ENCODE assay signal across 24 mouse cellular contexts in the genomic region with DNA sequence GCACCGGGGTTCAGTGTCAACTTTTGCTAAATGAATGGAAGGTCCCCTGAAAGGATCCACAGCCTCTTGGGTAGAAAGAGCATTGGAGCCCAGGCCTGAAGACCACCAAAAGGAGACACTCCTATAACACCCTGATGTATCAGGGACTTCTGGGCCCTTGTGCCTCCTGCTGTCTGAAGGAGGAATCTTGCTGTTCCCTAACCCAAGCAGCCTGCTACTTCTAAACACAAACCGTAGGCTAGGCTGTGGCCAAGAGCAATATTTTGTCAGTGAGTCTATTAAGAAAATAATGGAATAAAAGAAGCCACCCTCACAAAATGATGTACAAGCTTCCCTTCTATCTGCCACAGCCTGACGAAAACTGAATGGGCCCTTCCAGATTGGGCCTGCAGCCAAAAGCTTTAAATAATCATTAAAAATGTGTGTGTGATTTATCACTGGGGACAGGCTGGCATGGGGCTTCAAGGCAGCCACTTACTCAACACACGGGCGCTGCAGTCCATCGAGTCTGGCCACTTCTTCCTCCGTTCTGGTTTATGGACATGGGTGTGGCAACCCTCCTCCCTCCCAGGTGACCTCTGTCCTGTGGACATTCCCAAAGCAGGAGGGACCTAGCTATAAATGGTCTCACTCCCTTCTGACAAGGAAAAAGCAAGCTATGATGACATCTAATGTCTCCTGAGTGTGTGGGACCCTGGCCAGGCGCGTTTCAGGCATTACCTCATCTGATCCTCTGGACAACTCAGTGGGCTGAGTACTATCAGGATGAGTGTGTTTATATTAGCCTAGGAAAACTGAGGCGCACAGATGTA. TPM values are rescaled to one million over a fixed set of nuclear protein-coding genes. Genes with fewer than 3 reads are reported as not detected.
DNase-seq lines count a peak whose midpoint lies in the region; ATAC-seq and TF ChIP-seq lines count a peak whose summit lies in the region.
"Had no signal": no experiment of that assay in that cellular context is flagged by ENCODE, and none has a peak within 500 bp of the region (broad histone marks: within the 10 kb centered on the region; RNA-seq: fewer than 3 reads in every experiment).

No protein-coding gene starts in this region.

- no peaks in the 10 kb centered on the region for H3K9me3 ChIP-seq in lung, embryonic 14.5 days (ENCODE audit: low read depth, low read length)
- no peaks in the 10 kb centered on the region for H3K9me3 ChIP-seq in intestine, embryonic 14.5 days (ENCODE audit: control insufficient read depth, low read length)
- H3K9me3 ChIP-seq: embryonic facial prominence, embryonic 12.5 days; hindbrain, embryonic 15.5 days; midbrain, embryonic 12.5 days had no signal

- H3K27me3 ChIP-seq in lung, embryonic 14.5 days (ENCODE audit: insufficient read depth, low read length): peaks cover 13% of the 10 kb centered on the region; the same call in 1 of the 2 replicates
- H3K27me3 ChIP-seq in intestine, embryonic 14.5 days (replicated peaks; ENCODE audit: control insufficient read depth, insufficient read depth, low read length): peaks cover 17% of the 10 kb centered on the region; the same call in 1 of the 2 replicates
- H3K27me3 ChIP-seq: hindbrain, embryonic 15.5 days had no signal

- no peak overlapping the region for H3K4me2 ChIP-seq in lung, embryonic 14.5 days
- no peak overlapping the region for H3K4me2 ChIP-seq in intestine, embryonic 14.5 days (ENCODE audit: low read length)
- H3K4me2 ChIP-seq: embryonic facial prominence, embryonic 12.5 days; hindbrain, embryonic 15.5 days; liver, embryonic 11.5 days; midbrain, embryonic 12.5 days had no signal

- DNase-seq in gastrocnemius, adult 2 months: peak; percentile 28
- DNase-seq in gastrocnemius, postnatal 36 days: no peak
- peak; percentile 35 for DNase-seq in lung, embryonic 14.5 days
- no peak for DNase-seq in lung, postnatal 25 days (ENCODE audit: low spot score)
- DNase-seq in intestine, embryonic 14.5 days (ENCODE audit: low spot score): no peak
- peak; percentile 15 to 31 for DNase-seq in kidney, postnatal 4 days
- no peak for DNase-seq in ovary, postnatal 14 days (ENCODE audit: low spot score)
- DNase-seq in left cerebral cortex, adult 18-20 months (ENCODE audit: low spot score in 2 of 2): no peak
- DNase-seq: cerebellum, adult 18-20 months; gastrocnemius, postnatal 10 days; lung, postnatal 14 days; right cerebral cortex, postnatal 14 days; thymus, adult 2 months had no signal

- intact Hi-C loops in gastrocnemius, adult 2 months (cut with DNase I): no loop called here
- intact Hi-C loops in gastrocnemius, postnatal 36 days (cut with DNase I): no loop called here

- WGBS in lung, embryonic 14.5 days: 39% methylated on average over 10 of the region's 10 CpGs
- WGBS in intestine, embryonic 14.5 days: 40% methylated on average over 10 of the region's 10 CpGs

- H3K4me1 ChIP-seq in lung, embryonic 14.5 days (ENCODE audit: insufficient read depth): no peaks in the 10 kb centered on the region
- H3K4me1 ChIP-seq in intestine, embryonic 14.5 days (replicated peaks; ENCODE audit: control insufficient read depth, insufficient read depth, low read length): 0 out of 2 replicates have a peak, but pooled peaks cover 3% of the 10 kb centered on the region
- H3K4me1 ChIP-seq: embryonic facial prominence, embryonic 12.5 days; hindbrain, embryonic 15.5 days; midbrain, embryonic 12.5 days had no signal

- H3K36me3 ChIP-seq in lung, embryonic 14.5 days (ENCODE audit: insufficient read depth): no peaks in the 10 kb centered on the region
- H3K36me3 ChIP-seq in intestine, embryonic 14.5 days (ENCODE audit: control insufficient read depth, insufficient read depth, low read length): no peaks in the 10 kb centered on the region
- H3K36me3 ChIP-seq: embryonic facial prominence, embryonic 12.5 days; hindbrain, embryonic 15.5 days; midbrain, embryonic 12.5 days had no signal

- no peak overlapping the region for H3K4me3 ChIP-seq in gastrocnemius, adult 2 months
- H3K4me3 ChIP-seq in lung, embryonic 14.5 days (ENCODE audit: low read depth, low read length): no peak overlapping the region
- H3K4me3 ChIP-seq in intestine, embryonic 14.5 days (ENCODE audit: low read depth, low read length): no peak overlapping the region
- H3K4me3 ChIP-seq: embryonic facial prominence, embryonic 12.5 days; hindbrain, embryonic 15.5 days; midbrain, embryonic 12.5 days had no signal

- TF ChIP-seq CTCF in gastrocnemius, adult 2 months (IDR thresholded peaks at IDR 0.05): no peak
- 0 out of 2 replicates have a peak, but pooled peaks have one; percentile 20 for TF ChIP-seq CTCF in lung, embryonic 14.5 days (IDR thresholded peaks at IDR 0.05; ENCODE audit: low read depth)

- no peak overlapping the region for H3K27ac ChIP-seq in gastrocnemius, adult 2 months
- no peak overlapping the region for H3K27ac ChIP-seq in lung, embryonic 14.5 days (ENCODE audit: low read depth)
- H3K27ac ChIP-seq in intestine, embryonic 14.5 days (ENCODE audit: low read depth): no peak overlapping the region
- H3K27ac ChIP-seq: embryonic facial prominence, embryonic 12.5 days; hindbrain, embryonic 15.5 days; midbrain, embryonic 12.5 days had no signal

- H3K9ac ChIP-seq in lung, embryonic 14.5 days: no peak overlapping the region
- no peak overlapping the region for H3K9ac ChIP-seq in intestine, embryonic 14.5 days (ENCODE audit: low read length)
- H3K9ac ChIP-seq: embryonic facial prominence, embryonic 12.5 days; hindbrain, embryonic 15.5 days; midbrain, embryonic 12.5 days had no signal

- peak; percentile 58 for ATAC-seq in lung, embryonic 14.5 days (ENCODE audit: insufficient read depth)
- ATAC-seq in intestine, embryonic 14.5 days (replicated peaks; ENCODE audit: low FRiP score, low TSS enrichment, low read depth): peak; percentile 72
- ATAC-seq: activated CD4-positive, CD25-positive, alpha-beta regulatory T cell, adult 4 months had no signal

RNA-seq across cellular contexts. Expression of gene Gm12830, which starts 13.5 kb away (rescaled TPM):
- not detected for total RNA-seq in gastrocnemius, adult 2 months (2021)
- total RNA-seq in gastrocnemius, postnatal 36 days (2021): not detected
- polyA plus RNA-seq in lung, embryonic 14.5 days (2014; fragmentation: Nextera tagmentation; extraction: Ambion mirVana): not detected in 2 replicates
- polyA plus RNA-seq in intestine, embryonic 14.5 days (2014; fragmentation: Nextera tagmentation; extraction: Ambion mirVana): not detected in 2 replicates
- not detected for total RNA-seq in left cerebral cortex, adult 18-20 months (2021)
- total RNA-seq: common myeloid progenitor, adult 5-6 weeks; gastrocnemius, postnatal 10 days; heart, adult 8-10 months; layer of hippocampus, postnatal 10 days; left cerebral cortex, postnatal 4 days had no signal
- polyA plus RNA-seq: activated CD4-positive, CD25-positive, alpha-beta regulatory T cell, adult 4 months; brain, embryonic 14.5 days; embryonic facial prominence, embryonic 12.5 days; heart, postnatal 0 days; hindbrain, embryonic 15.5 days; liver, embryonic 11.5 days; midbrain, embryonic 12.5 days; thymus, adult 2 months had no signal

Comparison
In these comparisons a context has a peak if more than half of its experiments do, and no peak if none do; other contexts are left out.
1. DNase-seq: peak in gastrocnemius, adult 2 months (single experiment), lung, embryonic 14.5 days (single experiment) and kidney, postnatal 4 days (2 of 2); none in gastrocnemius, postnatal 36 days (0 of 2), lung, postnatal 25 days (single experiment), intestine, embryonic 14.5 days (single experiment), ovary, postnatal 14 days (single experiment) and left cerebral cortex, adult 18-20 months (0 of 2).